Mouse (Mus musculus) right cerebral cortex, postnatal 4 days (tissue): ENCODE data around the gene H2afv.
"Not testable (repeated sequence)": the region's sequence is repeated elsewhere in the genome, so short reads cannot be mapped to it uniquely, and the experiment has no call there.

Source experiments
- DNase-seq: peaks from one replicate; pipeline ENCODE4 v3.0.0-alpha.2; 2022

Gene H2afv

GRCm38 (mm10) chr11:6465122-6465521, 20.9 kb upstream of the H2afv start:
- peak; percentile 69 for DNase-seq

GRCm38 (mm10) chr11:6463159-6463837, 19.1 kb upstream of the H2afv start:
- DNase-seq, result no peak

- no peak for DNase-seq
These were observed 11.8 kb upstream of the H2afv start for GRCm38 (mm10) chr11:6456083-6456482.

GRCm38 (mm10) chr11:6448155-6448554, 3.9 kb upstream of the H2afv start:
- not testable (repeated sequence) for DNase-seq

- no peak for DNase-seq
These were observed 3.2 kb upstream of the H2afv start for GRCm38 (mm10) chr11:6447493-6447892.

GRCm38 (mm10) chr11:6445951-6446350, 1.7 kb upstream of the H2afv start:
- DNase-seq, result no peak

- DNase-seq, result no peak
These were observed 1.2 kb upstream of the H2afv start for GRCm38 (mm10) chr11:6445441-6445840.

- no peak for DNase-seq
These were observed 541 bp downstream of the H2afv start for GRCm38 (mm10) chr11:6443727-6444076.

- DNase-seq, result no peak
These were observed 1.1 kb downstream of the H2afv start for GRCm38 (mm10) chr11:6443102-6443501.

- no peak for DNase-seq
These were observed 1.7 kb downstream of the H2afv start for GRCm38 (mm10) chr11:6442566-6442965.

- DNase-seq, result no peak
These were observed 4.1 kb downstream of the H2afv start for GRCm38 (mm10) chr11:6440171-6440570.

- DNase-seq, result no peak
These were observed 6.6 kb downstream of the H2afv start for GRCm38 (mm10) chr11:6437667-6438066.

- DNase-seq, result peak; percentile 46
These were observed 7.8 kb downstream of the H2afv start for GRCm38 (mm10) chr11:6436442-6436841.

- no peak for DNase-seq
These were observed 14.1 kb downstream of the H2afv start for GRCm38 (mm10) chr11:6430186-6430585.

GRCm38 (mm10) chr11:6420722-6421350, 23.4 kb downstream of the H2afv start:
- DNase-seq, result no peak

GRCm38 (mm10) chr11:6420283-6420703, 23.9 kb downstream of the H2afv start:
- no peak for DNase-seq

- DNase-seq, result not testable (repeated sequence)
These were observed 25.1 kb downstream of the H2afv start for GRCm38 (mm10) chr11:6419156-6419555.

- no peak for DNase-seq
These were observed 25.5 kb downstream of the H2afv start for GRCm38 (mm10) chr11:6418751-6419150.

- no peak for DNase-seq
These were observed 26.8 kb downstream of the H2afv start for GRCm38 (mm10) chr11:6417490-6417889.

GRCm38 (mm10) chr11:6417069-6417468, 27.2 kb downstream of the H2afv start:
- no peak for DNase-seq

GRCm38 (mm10) chr11:6416405-6417034, 27.7 kb downstream of the H2afv start:
- peak; percentile 75 for DNase-seq

- DNase-seq, result peak; percentile 99
These were observed 28.5 kb downstream of the H2afv start for GRCm38 (mm10) chr11:6415551-6416404.
